Mouse (Mus musculus) hindbrain, embryonic 16.5 days (tissue): ENCODE data around the gene Fam189a2. TPM values are rescaled to one million over a fixed set of nuclear protein-coding genes. Genes with fewer than 3 reads are reported as not detected.

Experiments used
- ATAC-seq: fragments of 200-750 bp; cut with Nextera tagmentation; 2 replicates; pipeline ENCODE4 v1.8.0; 2017; ENCODE audit warnings: moderate TSS enrichment, moderate library complexity
- H3K27ac ChIP-seq: fragments of 300-500 bp; sonication (generic); 2 replicates; pipeline ENCODE4 v1.5.1; 2014; ENCODE audit warnings: low read depth, mild to moderate bottlenecking, control low read depth, low read length, moderate library complexity
- H3K27me3 ChIP-seq: fragments of 300-500 bp; sonication (generic); replicated peaks from 2 replicates; pipeline ENCODE4 v1.6.1; 2014; ENCODE audit warnings: low read length; ENCODE audit not compliant: control insufficient read depth, insufficient read depth
- H3K36me3 ChIP-seq: fragments of 300-500 bp; sonication (generic); 2 replicates; pipeline ENCODE4 v1.6.1; 2014; ENCODE audit warnings: mild to moderate bottlenecking, low read length, moderate library complexity, mixed read lengths; ENCODE audit not compliant: control insufficient read depth, insufficient read depth
- H3K4me1 ChIP-seq: fragments of 300-500 bp; sonication (generic); 2 replicates; pipeline ENCODE4 v1.6.1; 2014; ENCODE audit warnings: low read depth, low read length; ENCODE audit not compliant: control insufficient read depth, insufficient read depth
- H3K4me2 ChIP-seq: fragments of 300-500 bp; sonication (generic); 2 replicates; pipeline ENCODE4 v1.6.1; 2014; ENCODE audit warnings: mild to moderate bottlenecking, low read length, control low read depth, moderate library complexity
- H3K4me3 ChIP-seq: fragments of 300-500 bp; sonication (generic); 2 replicates; pipeline ENCODE4 v1.5.1; 2014; ENCODE audit warnings: mild to moderate bottlenecking, low read length, control low read depth, moderate library complexity
- H3K9ac ChIP-seq: fragments of 300-500 bp; sonication (generic); 2 replicates; pipeline ENCODE4 v1.6.1; 2014; ENCODE audit warnings: low read depth, mild to moderate bottlenecking, control low read depth, low read length, moderate library complexity
- H3K9me3 ChIP-seq: fragments of 300-500 bp; sonication (generic); 2 replicates; pipeline ENCODE4 v1.6.1; 2014; ENCODE audit warnings: mild to moderate bottlenecking, low read length, moderate library complexity; ENCODE audit not compliant: control insufficient read depth
- whole genome bisulfite sequencing: fragments of 180-500 bp; shearing (Covaris S2); extraction: QIAGEN DNeasy Blood & Tissue Kit; methylation state at CpG from one replicate; pipeline ENCODE4 v1.1.7; 2014; 5-methylcytosine and 5-hydroxymethylcytosine counted together
- polyA plus RNA-seq: library from polyadenylated mRNA; unstranded; fragments of >200 nt; fragmentation: Nextera tagmentation; extraction: Ambion mirVana; gene quantifications from 2 replicates; pipeline ENCODE4 v1.2.1, GENCODE M21; 2015

Fam189a2 gene
- polyA plus RNA-seq, 1 experiment from 2014 or later = 2.7 TPM

DNA sequence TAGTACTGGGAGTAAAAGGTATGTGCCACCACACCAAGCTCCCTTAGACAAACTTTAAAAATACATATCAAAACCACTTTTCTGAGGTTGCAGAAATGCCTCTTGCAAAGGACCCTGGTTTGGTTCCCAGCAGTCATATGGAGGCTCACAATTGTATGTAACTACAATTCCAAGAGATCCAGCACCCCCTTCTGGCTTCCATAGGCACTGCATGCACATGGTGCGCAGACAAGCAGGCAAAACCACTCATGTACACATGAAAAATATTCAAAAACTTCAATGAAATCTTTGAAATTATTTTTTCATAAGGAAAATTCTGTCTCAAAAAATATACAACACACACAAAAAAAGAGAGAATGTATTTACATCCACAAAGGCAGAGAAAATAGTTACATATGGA, 26.1 kb upstream of the Fam189a2 start:
- Histone ChIP-seq H3K36me3 (no peaks in the 10 kb centered on the region), H3K4me3 (no peak overlapping the region), H3K4me1 (no peaks in the 10 kb centered on the region), H3K27me3 (no peaks in the 10 kb centered on the region), H3K27ac (no peak overlapping the region), H3K9me3 (no peaks in the 10 kb centered on the region), H3K9ac (no peak overlapping the region), H3K4me2 (no peak overlapping the region)
- no peak for ATAC-seq
- 100% methylated on average over 1 of the region's 1 CpGs for WGBS

DNA sequence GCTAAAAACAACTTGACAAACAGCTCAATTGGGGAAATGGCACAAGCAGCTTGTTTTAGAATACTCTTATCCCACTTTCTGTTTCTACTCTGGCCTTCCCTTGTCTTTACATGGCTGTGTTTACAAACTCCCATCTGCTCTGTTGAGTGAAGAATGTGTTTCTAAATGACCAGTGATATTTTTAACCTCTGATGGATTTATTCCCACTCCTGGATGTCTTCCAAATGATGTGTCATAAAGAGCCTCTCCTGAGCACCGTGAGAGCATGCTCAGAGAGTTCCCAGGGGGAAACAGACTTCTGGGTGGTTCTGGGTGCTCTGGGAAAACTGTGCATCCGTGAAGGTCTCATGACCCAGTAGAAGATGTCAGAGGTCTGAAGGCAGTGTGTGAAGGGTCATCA, 24.1 kb upstream of the Fam189a2 start:
- no peaks in the 10 kb centered on the region for H3K9me3 ChIP-seq
- no peak overlapping the region for H3K27ac ChIP-seq
- WGBS = 60% methylated on average over 2 of the region's 2 CpGs

GRCm38 (mm10) chr19:24054265-24054664, 23.4 kb upstream of the Fam189a2 start:
- Histone ChIP-seq H3K4me3 (no peak overlapping the region), H3K4me1 (no peaks in the 10 kb centered on the region), H3K9ac (no peak overlapping the region), H3K27ac (no peak overlapping the region), H3K27me3 (no peaks in the 10 kb centered on the region), H3K36me3 (no peaks in the 10 kb centered on the region), H3K9me3 (no peaks in the 10 kb centered on the region), H3K4me2 (no peak overlapping the region)
- no peak for ATAC-seq
- 63% methylated on average over 5 of the region's 5 CpGs for WGBS

More for the DNA sequence above, 24.1 kb upstream of the Fam189a2 start:
- ATAC-seq = no peak
- H3K4me2 ChIP-seq = no peak overlapping the region
- H3K27me3 ChIP-seq = no peaks in the 10 kb centered on the region
- H3K9ac ChIP-seq = no peak overlapping the region
- no peaks in the 10 kb centered on the region for H3K36me3 ChIP-seq
- no peaks in the 10 kb centered on the region for H3K4me1 ChIP-seq
- no peak overlapping the region for H3K4me3 ChIP-seq

DNA sequence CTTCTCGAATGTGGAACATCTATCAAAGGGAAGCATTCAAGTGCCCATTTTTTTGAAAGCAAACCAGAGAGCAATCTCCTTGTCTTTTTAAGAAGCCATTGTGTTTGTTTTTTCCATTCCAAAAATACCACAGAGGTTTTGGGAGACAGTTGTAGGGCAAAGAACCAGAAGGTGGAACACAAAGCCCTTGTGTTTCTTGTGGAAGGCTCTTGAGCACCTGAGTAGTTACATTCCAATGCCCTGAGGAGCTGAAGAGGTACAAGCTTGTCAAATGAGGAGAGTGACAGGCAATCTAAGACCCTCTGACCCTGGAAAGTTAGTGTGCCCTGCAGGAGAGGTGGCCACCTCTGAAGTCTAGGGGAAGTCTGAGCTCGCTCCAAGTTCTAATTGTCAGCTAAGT, 19.7 kb upstream of the Fam189a2 start:
- no peak for ATAC-seq
- Histone ChIP-seq H3K27ac (no peak overlapping the region), H3K9ac (no peak overlapping the region), H3K4me2 (no peak overlapping the region), H3K4me1 (no peaks in the 10 kb centered on the region), H3K9me3 (no peaks in the 10 kb centered on the region), H3K4me3 (no peak overlapping the region), H3K27me3 (no peaks in the 10 kb centered on the region), H3K36me3 (no peaks in the 10 kb centered on the region)
- WGBS = 79% methylated on average over 2 of the region's 2 CpGs

DNA sequence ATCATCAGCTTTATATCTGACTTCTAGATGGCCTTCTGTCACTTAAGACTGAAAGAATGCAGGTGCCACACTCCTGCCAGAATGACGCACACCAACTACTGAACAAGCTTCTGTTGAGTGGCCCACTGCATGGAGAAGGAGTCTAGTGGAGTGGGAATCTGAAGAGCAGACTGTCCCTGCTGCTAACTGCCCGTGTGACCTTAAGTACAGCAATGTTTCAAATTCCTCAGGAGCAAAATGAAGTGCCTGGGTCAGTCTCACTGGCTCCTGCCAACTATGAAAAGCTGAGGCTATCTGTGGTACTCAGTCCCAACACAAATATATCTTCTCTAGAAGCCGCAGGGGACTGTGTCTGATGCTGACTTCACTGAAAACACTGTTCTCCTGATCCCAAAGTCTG, 18.5 kb upstream of the Fam189a2 start:
- no peak overlapping the region for H3K9ac ChIP-seq

GRCm38 (mm10) chr19:24046395-24046993, 15.7 kb upstream of the Fam189a2 start:
- no peak overlapping the region for H3K9ac ChIP-seq
- no peaks in the 10 kb centered on the region for H3K9me3 ChIP-seq
- H3K4me2 ChIP-seq = no peak overlapping the region
- no peaks in the 10 kb centered on the region for H3K36me3 ChIP-seq
- no peaks in the 10 kb centered on the region for H3K4me1 ChIP-seq
- no peak overlapping the region for H3K4me3 ChIP-seq
- 92% methylated on average over 10 of the region's 10 CpGs for WGBS
- no peaks in the 10 kb centered on the region for H3K27me3 ChIP-seq
- no peak overlapping the region for H3K27ac ChIP-seq
- no peak for ATAC-seq

More for the DNA sequence above, 18.5 kb upstream of the Fam189a2 start:
- H3K9me3 ChIP-seq = no peaks in the 10 kb centered on the region
- no peaks in the 10 kb centered on the region for H3K4me1 ChIP-seq
- no peaks in the 10 kb centered on the region for H3K27me3 ChIP-seq
- no peak overlapping the region for H3K27ac ChIP-seq
- ATAC-seq = no peak
- no peaks in the 10 kb centered on the region for H3K36me3 ChIP-seq
- H3K4me2 ChIP-seq = no peak overlapping the region
- 88% methylated on average over 3 of the region's 3 CpGs for WGBS
- H3K4me3 ChIP-seq = no peak overlapping the region

GRCm38 (mm10) chr19:24042387-24042786, 11.6 kb upstream of the Fam189a2 start:
- no peak overlapping the region for H3K27ac ChIP-seq
- 96% methylated on average over 2 of the region's 2 CpGs for WGBS
- ATAC-seq = no peak
- no peak overlapping the region for H3K9ac ChIP-seq
- H3K27me3 ChIP-seq = no peaks in the 10 kb centered on the region
- no peak overlapping the region for H3K4me3 ChIP-seq
- no peaks in the 10 kb centered on the region for H3K36me3 ChIP-seq
- H3K4me2 ChIP-seq = no peak overlapping the region
- H3K4me1 ChIP-seq = no peaks in the 10 kb centered on the region
- no peaks in the 10 kb centered on the region for H3K9me3 ChIP-seq

GRCm38 (mm10) chr19:24039061-24039853, 8.4 kb upstream of the Fam189a2 start:
- no peak overlapping the region for H3K4me2 ChIP-seq
- ATAC-seq = no peak
- 72% methylated on average over 14 of the region's 14 CpGs for WGBS

GRCm38 (mm10) chr19:24034367-24034766, 3.5 kb upstream of the Fam189a2 start:
- ATAC-seq = no peak

More at GRCm38 (mm10) chr19:24039061-24039853, 8.4 kb upstream of the Fam189a2 start:
- Histone ChIP-seq H3K27ac (no peak overlapping the region), H3K9me3 (no peaks in the 10 kb centered on the region), H3K9ac (no peak overlapping the region), H3K36me3 (no peaks in the 10 kb centered on the region), H3K4me1 (no peaks in the 10 kb centered on the region), H3K27me3 (no peaks in the 10 kb centered on the region), H3K4me3 (no peak overlapping the region)

More at GRCm38 (mm10) chr19:24034367-24034766, 3.5 kb upstream of the Fam189a2 start:
- Histone ChIP-seq H3K4me1 (peaks cover 11% of the 10 kb centered on the region), H3K4me2 (no peak overlapping the region), H3K27ac (no peak overlapping the region), H3K27me3 (no peaks in the 10 kb centered on the region; the same call in 1 of the 2 replicates), H3K36me3 (no peaks in the 10 kb centered on the region), H3K9me3 (no peaks in the 10 kb centered on the region), H3K4me3 (no peak overlapping the region), H3K9ac (no peak overlapping the region)
- WGBS = 62% methylated on average over 3 of the region's 3 CpGs
